Mouse (Mus musculus) kidney, embryonic 14.5 days (tissue): Measurements from ENCODE around the gene Sfi1. TPM values are rescaled to one million over a fixed set of nuclear protein-coding genes. Genes with fewer than 3 reads are reported as not detected.
A peak's percentile ranks its signal among the peaks of the same experiment; 100 is the strongest.
"Not testable (repeated sequence)": the region's sequence is repeated elsewhere in the genome, so short reads cannot be mapped to it uniquely, and the experiment has no call there.

Experiments used
- ATAC-seq: fragments of 200-750 bp; cut with Nextera tagmentation; 2 replicates; pipeline ENCODE4 v1.8.0; 2017; ENCODE audit warnings: moderate number of reproducible peaks, mild to moderate bottlenecking, moderate TSS enrichment, moderate library complexity; ENCODE audit not compliant: low FRiP score, low TSS enrichment
- H3K27ac ChIP-seq: fragments of 300-500 bp; sonication (generic); 2 replicates; pipeline ENCODE4 v1.5.1; 2014; ENCODE audit warnings: low read depth, mild to moderate bottlenecking, low read length, moderate library complexity, mixed read lengths
- H3K27me3 ChIP-seq: fragments of 300-500 bp; sonication (generic); 2 replicates; pipeline ENCODE4 v1.6.1; 2014; ENCODE audit warnings: mild to moderate bottlenecking, low read length; ENCODE audit not compliant: control insufficient read depth, insufficient read depth
- H3K36me3 ChIP-seq: fragments of 300-500 bp; sonication (generic); 2 replicates; pipeline ENCODE4 v1.6.1; 2014; ENCODE audit warnings: low read length, mixed read lengths; ENCODE audit not compliant: control insufficient read depth, insufficient read depth
- H3K4me1 ChIP-seq: fragments of 300-500 bp; sonication (generic); 2 replicates; pipeline ENCODE4 v1.6.1; 2014; ENCODE audit warnings: low read length, mixed read lengths; ENCODE audit not compliant: control insufficient read depth, insufficient read depth
- H3K4me2 ChIP-seq: fragments of 300-500 bp; sonication (generic); replicated peaks from 2 replicates; pipeline ENCODE4 v1.6.1; 2014; ENCODE audit warnings: low read depth, mild to moderate bottlenecking, low read length
- H3K4me3 ChIP-seq: fragments of 300-500 bp; sonication (generic); 2 replicates; pipeline ENCODE4 v1.5.1; 2014; ENCODE audit warnings: mild to moderate bottlenecking, low read length
- H3K9ac ChIP-seq: fragments of 300-500 bp; sonication (generic); 2 replicates; pipeline ENCODE4 v1.6.1; 2014; ENCODE audit warnings: low read depth, mild to moderate bottlenecking, low read length, moderate library complexity
- H3K9me3 ChIP-seq: fragments of 300-500 bp; sonication (generic); 2 replicates; pipeline ENCODE4 v1.6.1; 2016; ENCODE audit warnings: low read length; ENCODE audit not compliant: control insufficient read depth
- whole genome bisulfite sequencing: fragments of 180-500 bp; shearing (Covaris S2); extraction: QIAGEN DNeasy Blood & Tissue Kit; methylation state at CpG from one replicate; pipeline ENCODE4 v1.1.7; 2014; 5-methylcytosine and 5-hydroxymethylcytosine counted together
- polyA plus RNA-seq: library from polyadenylated mRNA; unstranded; fragments of >200 nt; fragmentation: Nextera tagmentation; extraction: Ambion mirVana; gene quantifications from 2 replicates; pipeline ENCODE4 v1.2.1, GENCODE M21; 2014

Gene Sfi1
- polyA plus RNA-seq, 1 experiment from 2014 or later, result 12.7 TPM

DNA sequence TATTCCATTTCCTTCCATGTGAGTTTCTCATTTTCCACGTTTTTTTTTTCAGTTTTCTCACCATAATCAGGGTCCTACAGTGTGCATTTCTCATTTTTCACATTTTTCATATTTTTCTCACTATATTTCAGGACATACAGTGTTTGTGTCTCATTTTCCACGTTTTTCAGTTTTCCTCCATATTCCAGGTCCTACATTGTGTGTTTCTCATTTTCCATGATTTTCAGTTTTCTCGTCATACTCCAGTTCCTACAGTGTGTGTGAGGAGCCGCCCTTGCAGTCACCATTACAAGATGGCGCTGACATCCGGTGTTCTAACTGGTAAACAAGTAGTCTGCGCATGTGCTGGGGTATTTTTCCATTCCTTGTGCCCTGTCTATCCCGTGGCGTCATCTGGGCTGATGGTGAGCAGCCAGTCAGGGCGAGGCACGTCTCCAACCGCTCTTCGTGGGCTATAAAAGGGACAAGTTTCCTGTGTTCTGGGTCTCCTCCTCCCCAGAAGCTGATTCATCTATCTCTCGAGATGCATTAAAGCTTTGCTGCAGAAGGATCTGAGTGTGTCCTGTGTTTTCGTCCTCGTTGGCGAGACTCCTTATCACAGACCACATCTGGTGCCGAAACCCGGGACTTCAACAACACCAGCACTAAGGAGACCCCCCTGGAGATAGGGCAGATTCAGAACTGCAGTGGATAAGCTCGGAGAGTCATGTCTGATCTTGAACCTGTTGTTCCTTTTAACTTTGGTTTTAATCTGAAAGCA is 88.6 kb downstream of the Sfi1 start:
- ATAC-seq, H3K36me3 ChIP-seq, H3K27me3 ChIP-seq, H3K4me2 ChIP-seq, H3K27ac ChIP-seq, H3K9ac ChIP-seq, H3K4me3 ChIP-seq, H3K4me1 ChIP-seq: not testable (repeated sequence)
- WGBS, result 85% methylated on average over 20 of the region's 20 CpGs
- peaks cover 47% of the 10 kb centered on the region for H3K9me3 ChIP-seq

DNA sequence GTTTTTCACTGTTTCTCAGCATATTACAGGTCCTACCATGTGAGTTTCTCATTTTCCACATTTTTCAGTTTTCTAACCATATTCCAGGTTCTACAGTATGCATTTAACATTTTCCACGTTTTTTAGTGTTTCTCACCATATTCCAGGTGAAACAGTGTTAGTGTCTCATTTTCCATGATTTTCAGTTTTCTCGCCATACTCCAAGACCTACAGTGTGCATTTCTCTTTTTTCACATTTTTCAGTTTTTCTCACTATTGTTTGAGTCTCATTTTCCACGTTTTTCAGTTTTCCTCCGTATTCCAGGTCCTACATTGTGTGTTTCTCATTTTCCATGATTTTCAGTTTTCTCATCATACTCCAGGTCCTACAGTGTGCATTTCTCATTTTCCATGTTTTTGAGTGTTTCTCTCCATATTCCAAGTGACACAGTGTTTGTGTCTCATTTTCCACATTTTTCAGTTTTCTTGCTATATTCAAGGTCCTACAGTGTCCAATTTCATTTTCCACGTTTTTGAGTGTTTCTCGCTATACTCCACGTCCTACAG is 89.6 kb downstream of the Sfi1 start:
- H3K36me3 ChIP-seq, result no peaks in the 10 kb centered on the region
- ATAC-seq, result no peak
- H3K27ac ChIP-seq, result no peak overlapping the region
- no peak overlapping the region for H3K4me3 ChIP-seq
- WGBS, result 78% methylated on average over 7 of the region's 7 CpGs
- no peaks in the 10 kb centered on the region for H3K27me3 ChIP-seq
- peaks cover 42% of the 10 kb centered on the region for H3K9me3 ChIP-seq
- H3K4me1 ChIP-seq, result no peaks in the 10 kb centered on the region
- no peak overlapping the region for H3K9ac ChIP-seq
- no peak overlapping the region for H3K4me2 ChIP-seq

DNA sequence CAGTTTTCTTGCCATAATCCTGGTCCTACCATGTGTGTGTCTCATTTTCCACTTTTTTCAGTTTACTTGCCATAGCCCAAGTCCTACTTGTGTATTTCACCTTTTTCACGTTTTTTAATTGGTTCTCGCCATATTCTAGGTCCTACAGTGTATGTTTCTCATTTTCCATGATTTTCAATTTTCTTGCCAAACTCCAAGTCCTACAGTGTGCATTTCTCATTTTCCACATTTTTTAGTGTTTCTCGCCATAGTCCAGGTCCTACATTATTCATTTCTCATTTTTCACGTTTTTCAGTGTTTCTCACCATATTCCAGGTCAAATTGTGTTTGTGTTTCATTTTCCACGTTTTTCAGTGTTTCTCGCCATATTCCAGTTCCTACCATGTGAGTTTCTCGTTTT is 90.6 kb downstream of the Sfi1 start:
- not testable (repeated sequence) for ATAC-seq
- peaks cover 42% of the 10 kb centered on the region for H3K9me3 ChIP-seq

DNA sequence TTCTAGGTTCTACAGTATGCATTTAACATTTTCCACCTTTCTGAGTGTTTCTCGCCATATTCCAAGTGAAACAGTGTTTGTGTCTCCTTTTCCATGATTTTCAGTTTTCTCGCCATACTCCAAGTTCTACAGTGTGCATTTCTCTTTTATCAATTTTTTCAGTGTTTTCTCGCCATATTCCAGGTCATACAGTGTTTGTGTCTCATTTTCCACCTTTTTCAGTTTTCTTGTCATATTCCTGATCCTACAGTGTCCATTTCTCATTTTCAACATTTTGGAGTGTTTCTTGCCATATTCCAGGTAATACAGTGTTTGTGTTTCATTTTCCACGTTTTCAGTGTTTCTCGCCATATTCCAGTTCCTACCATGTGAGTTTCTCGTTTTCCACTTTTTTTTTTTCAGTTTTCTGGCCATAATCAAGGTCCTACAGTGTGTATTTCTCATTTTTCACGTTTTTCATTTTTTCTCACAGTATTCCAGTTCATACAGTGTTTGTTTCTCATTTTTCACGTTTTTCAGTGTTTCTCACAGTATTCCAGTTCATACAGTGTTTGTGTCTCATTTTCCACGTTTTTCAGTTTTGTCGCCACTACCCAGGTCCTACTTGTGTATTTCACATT is 91.3 kb downstream of the Sfi1 start:
- Histone ChIP-seq H3K27me3 (no peaks in the 10 kb centered on the region), H3K4me1 (no peaks in the 10 kb centered on the region), H3K9me3 (peaks cover 42% of the 10 kb centered on the region), H3K36me3 (no peaks in the 10 kb centered on the region), H3K9ac (no peak overlapping the region), H3K4me2 (no peak overlapping the region), H3K4me3 (no peak overlapping the region), H3K27ac (no peak overlapping the region)
- 0 out of 2 replicates have a peak, but pooled peaks have one; percentile 9 for ATAC-seq
- WGBS, result 72% methylated on average over 10 of the region's 10 CpGs

More for the DNA sequence above, 90.6 kb downstream of the Sfi1 start:
- H3K4me1 ChIP-seq, H3K27ac ChIP-seq, H3K36me3 ChIP-seq, H3K4me3 ChIP-seq, H3K4me2 ChIP-seq, H3K9ac ChIP-seq, H3K27me3 ChIP-seq: not testable (repeated sequence)
- WGBS, result 81% methylated on average over 7 of the region's 7 CpGs

DNA sequence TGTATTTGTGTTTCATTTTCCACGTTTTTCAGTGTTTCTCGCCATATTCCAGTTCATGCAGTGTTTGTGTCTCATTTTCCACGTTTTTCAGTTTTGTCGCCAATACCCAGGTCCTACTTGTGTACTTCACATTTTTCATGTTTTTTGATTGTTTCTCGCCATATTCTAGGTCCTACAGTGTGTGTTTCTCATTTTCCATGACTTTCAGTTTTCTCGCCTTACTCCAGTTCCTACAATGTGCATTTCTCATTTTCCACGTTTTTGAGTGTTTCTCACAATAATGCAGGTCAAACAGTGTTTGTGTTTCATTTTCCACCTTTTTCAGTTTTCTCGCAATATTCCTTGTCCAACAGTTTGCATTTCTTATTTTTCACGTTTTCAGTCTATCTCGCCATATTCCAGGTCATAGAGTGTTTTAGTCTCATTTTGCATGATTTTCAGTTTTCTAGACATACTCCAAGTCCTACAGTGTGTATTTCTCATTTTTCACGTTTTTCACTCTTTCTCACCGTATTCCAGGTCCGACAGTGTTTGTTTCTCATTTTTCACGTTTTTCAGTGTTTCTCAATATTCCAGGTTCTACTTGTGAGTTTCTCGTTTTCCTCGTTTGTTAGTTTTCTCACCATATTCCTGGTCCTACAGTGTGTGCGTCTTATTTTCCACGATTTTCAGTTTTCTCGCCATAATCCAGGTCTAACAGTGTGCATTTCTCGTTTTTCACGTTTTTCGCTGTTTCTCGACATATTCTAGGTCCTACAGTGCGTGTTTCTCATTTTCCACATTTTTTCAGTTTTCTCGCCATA is 92.0 kb downstream of the Sfi1 start:
- ATAC-seq, result peak; percentile 46; the same call in 1 of the 2 replicates
- Histone ChIP-seq H3K4me3 (no peak overlapping the region), H3K9ac (no peak overlapping the region)

DNA sequence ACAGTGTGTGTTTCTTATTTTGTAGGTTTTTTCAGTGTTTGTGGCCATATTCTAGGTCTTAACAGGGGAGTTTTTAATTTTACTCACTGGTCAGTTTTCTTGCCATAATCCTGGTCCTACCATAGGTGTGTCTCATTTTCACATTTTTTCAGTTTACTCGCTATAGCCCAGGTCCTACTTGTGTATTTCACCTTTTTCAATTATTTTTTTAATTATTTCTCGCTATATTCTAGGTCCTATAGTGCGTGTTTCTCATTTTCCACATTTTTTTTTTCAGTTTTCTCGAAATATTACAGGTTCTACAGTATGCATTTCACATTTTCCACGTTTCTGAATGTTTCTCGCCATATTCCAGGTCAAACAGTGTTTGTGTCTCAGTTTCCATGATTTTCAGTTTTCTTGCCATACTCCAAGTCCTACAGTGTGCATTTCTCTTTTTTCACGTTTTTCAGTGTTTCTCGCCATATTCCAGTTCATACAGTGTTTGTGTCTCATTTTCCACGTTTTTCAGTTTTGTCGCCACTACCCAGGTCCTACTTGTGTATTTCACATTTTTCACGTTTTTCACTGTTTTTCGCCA is 93.1 kb downstream of the Sfi1 start:
- H3K4me1 ChIP-seq, H3K27ac ChIP-seq, H3K9ac ChIP-seq, H3K27me3 ChIP-seq, H3K4me2 ChIP-seq, H3K36me3 ChIP-seq, H3K4me3 ChIP-seq: not testable (repeated sequence)
- ATAC-seq, result 0 out of 2 replicates have a peak, but pooled peaks have one; percentile 20
- WGBS, result 82% methylated on average over 12 of the region's 12 CpGs
- peaks cover 38% of the 10 kb centered on the region for H3K9me3 ChIP-seq

More for the DNA sequence above, 92.0 kb downstream of the Sfi1 start:
- Histone ChIP-seq H3K9me3 (peaks cover 40% of the 10 kb centered on the region), H3K4me2 (no peak overlapping the region), H3K36me3 (no peaks in the 10 kb centered on the region), H3K27me3 (no peaks in the 10 kb centered on the region), H3K4me1 (no peaks in the 10 kb centered on the region), H3K27ac (no peak overlapping the region)
- 84% methylated on average over 25 of the region's 25 CpGs for WGBS

Other genes starting within 250 kb of the Sfi1 start
- gene Eif4enif1, start 8.9 kb upstream of the Sfi1 start, polyA plus RNA-seq, result 46.8 and 65.8 TPM in 2 replicates
- gene Drg1, start 73.0 kb upstream of the Sfi1 start, polyA plus RNA-seq, result 225 and 249 TPM in 2 replicates
- 55.9 and 76.6 TPM in 2 replicates for gene Patz1, start 95.4 kb upstream of the Sfi1 start, polyA plus RNA-seq
- gene Pik3ip1, start 136.9 kb upstream of the Sfi1 start, polyA plus RNA-seq, result 7.0 and 7.8 TPM in 2 replicates
- 32.6 and 41.7 TPM in 2 replicates for gene Limk2, start 215.7 kb upstream of the Sfi1 start, polyA plus RNA-seq